Mouse (Mus musculus) stomach, embryonic 16.5 days (tissue): ENCODE results near the gene Gm27029. TPM values are rescaled to one million over a fixed set of nuclear protein-coding genes. Genes with fewer than 3 reads are reported as not detected.

Experiments used
- ATAC-seq: fragments of 200-750 bp; cut with Nextera tagmentation; 2 replicates; pipeline ENCODE4 v1.8.0; 2017; ENCODE audit warnings: moderate number of reproducible peaks, moderate TSS enrichment; ENCODE audit not compliant: insufficient read depth, low FRiP score
- H3K27ac ChIP-seq: fragments of 300-500 bp; sonication (generic); 2 replicates; pipeline ENCODE4 v1.5.1; 2014; ENCODE audit warnings: low read length
- H3K27me3 ChIP-seq: fragments of 300-500 bp; sonication (generic); 2 replicates; pipeline ENCODE4 v1.6.1; 2014; ENCODE audit warnings: low read length, control low read depth, mixed read lengths; ENCODE audit not compliant: control insufficient read depth, insufficient read depth
- H3K36me3 ChIP-seq: fragments of 300-500 bp; sonication (generic); 2 replicates; pipeline ENCODE4 v1.6.1; 2014; ENCODE audit warnings: low read length; ENCODE audit not compliant: control insufficient read depth, insufficient read depth
- H3K4me1 ChIP-seq: fragments of 300-500 bp; sonication (generic); 2 replicates; pipeline ENCODE4 v1.6.1; 2014; ENCODE audit warnings: low read length, control low read depth, mixed read lengths; ENCODE audit not compliant: control insufficient read depth, insufficient read depth
- H3K4me2 ChIP-seq: fragments of 300-500 bp; sonication (generic); 2 replicates; pipeline ENCODE4 v1.6.1; 2014; ENCODE audit warnings: low read depth, low read length, mixed read lengths
- H3K4me3 ChIP-seq: fragments of 300-500 bp; sonication (generic); replicated peaks from 2 replicates; pipeline ENCODE4 v1.5.1; 2014; ENCODE audit warnings: mild to moderate bottlenecking, low read length
- H3K9ac ChIP-seq: fragments of 300-500 bp; sonication (generic); 2 replicates; pipeline ENCODE4 v1.6.1; 2014; ENCODE audit warnings: low read length
- H3K9me3 ChIP-seq: fragments of 300-500 bp; sonication (generic); replicated peaks from 2 replicates; pipeline ENCODE4 v1.6.1; 2016; ENCODE audit warnings: low read length, control low read depth; ENCODE audit not compliant: control insufficient read depth
- WGBS: fragments of 180-500 bp; shearing (Covaris S2); extraction: QIAGEN DNeasy Blood & Tissue Kit; methylation state at CpG from one replicate; pipeline ENCODE4 v1.1.7; 2014; 5-methylcytosine and 5-hydroxymethylcytosine counted together
- polyA plus RNA-seq: library from polyadenylated mRNA; unstranded; fragments of >200 nt; fragmentation: Nextera tagmentation; extraction: Ambion mirVana; gene quantifications from 2 replicates; pipeline ENCODE4 v1.2.1, GENCODE M21; 2015

Gm27029 gene
- polyA plus RNA-seq, 1 experiment from 2014 or later, result 10.8 TPM

DNA sequence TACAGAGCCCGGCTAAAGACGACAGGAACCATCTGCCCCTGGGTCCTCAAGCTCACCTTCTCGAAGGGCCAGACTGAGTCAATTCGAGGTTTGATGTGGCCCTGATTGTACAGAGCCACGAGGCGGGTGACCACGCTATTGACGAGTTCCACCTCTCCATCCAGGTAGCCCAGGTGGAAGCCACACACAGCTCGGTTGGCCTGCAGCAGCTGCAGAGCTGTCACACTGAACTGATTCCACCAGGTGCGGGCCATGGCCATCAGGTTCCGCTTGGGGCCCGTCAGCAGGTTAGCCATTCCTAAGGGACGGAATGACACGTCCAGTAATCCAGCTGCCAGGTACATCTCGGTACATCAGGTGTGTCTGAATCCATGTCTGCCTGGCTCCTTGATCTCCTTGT is 35.7 kb upstream of the Gm27029 start:
- ATAC-seq, result no peak
- no peaks in the 10 kb centered on the region for H3K9me3 ChIP-seq
- H3K4me2 ChIP-seq, result no peak overlapping the region
- H3K27me3 ChIP-seq, result no peaks in the 10 kb centered on the region
- H3K27ac ChIP-seq, result no peak overlapping the region
- 80% methylated on average over 15 of the region's 15 CpGs for WGBS
- no peak overlapping the region for H3K9ac ChIP-seq
- no peak overlapping the region for H3K4me3 ChIP-seq
- H3K36me3 ChIP-seq, result 0 out of 2 replicates have a peak, but pooled peaks cover 7% of the 10 kb centered on the region
- H3K4me1 ChIP-seq, result peaks cover 31% of the 10 kb centered on the region

DNA sequence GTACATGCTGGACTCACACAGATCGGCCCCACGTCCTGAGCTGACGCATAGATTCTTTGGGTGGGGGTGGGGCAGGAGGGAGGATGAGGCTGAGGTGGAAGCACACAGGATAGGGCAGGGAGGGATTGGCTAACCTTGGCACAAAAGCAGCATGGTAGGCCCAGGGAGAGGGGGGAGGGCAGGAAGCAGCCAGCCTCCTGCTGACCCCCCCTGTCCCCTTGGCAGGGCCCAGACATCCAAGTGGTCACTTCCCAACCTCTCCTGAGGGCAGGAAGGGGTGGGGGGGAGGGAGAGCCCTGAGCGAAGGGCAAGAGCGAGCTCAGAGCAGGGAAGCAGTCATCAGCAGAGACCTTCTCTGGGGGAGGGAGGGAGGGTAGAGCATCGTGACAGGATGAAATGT is 35.1 kb upstream of the Gm27029 start:
- no peaks in the 10 kb centered on the region for H3K27me3 ChIP-seq
- H3K4me2 ChIP-seq, result no peak overlapping the region
- 0 out of 2 replicates have a peak, but pooled peaks cover 7% of the 10 kb centered on the region for H3K36me3 ChIP-seq
- H3K4me3 ChIP-seq, result no peak overlapping the region
- WGBS, result 53% methylated on average over 6 of the region's 6 CpGs
- no peak overlapping the region for H3K9ac ChIP-seq
- H3K9me3 ChIP-seq, result no peaks in the 10 kb centered on the region
- H3K4me1 ChIP-seq, result peaks cover 35% of the 10 kb centered on the region
- 0 out of 2 replicates have a peak, but pooled peaks have one; percentile 6 for ATAC-seq
- no peak overlapping the region; the same call in 1 of the 2 replicates for H3K27ac ChIP-seq

DNA sequence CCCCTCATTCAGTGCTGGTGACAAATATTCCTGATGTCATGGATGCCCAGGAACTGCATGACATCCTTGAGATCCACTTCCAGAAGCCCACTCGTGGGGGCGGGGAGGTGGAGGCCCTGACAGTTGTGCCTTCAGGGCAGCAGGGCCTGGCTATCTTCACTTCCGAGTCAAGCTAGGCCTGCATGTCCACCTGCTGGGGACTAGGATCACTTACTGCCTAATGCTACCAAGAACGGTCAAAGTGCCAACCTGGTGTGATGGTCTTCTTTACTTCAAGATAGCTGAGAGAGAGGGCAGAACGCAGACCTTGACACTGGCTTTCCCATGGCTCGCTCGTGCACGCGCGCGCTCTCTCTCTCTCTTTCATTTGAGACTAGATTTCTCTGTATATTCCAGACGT is 33.6 kb upstream of the Gm27029 start:
- WGBS, result 81% methylated on average over 12 of the region's 12 CpGs
- no peak overlapping the region for H3K9ac ChIP-seq
- H3K4me2 ChIP-seq, result no peak overlapping the region
- H3K4me3 ChIP-seq, result no peak overlapping the region
- no peak overlapping the region for H3K27ac ChIP-seq
- H3K9me3 ChIP-seq, result no peaks in the 10 kb centered on the region
- 0 out of 2 replicates have a peak, but pooled peaks cover 7% of the 10 kb centered on the region for H3K36me3 ChIP-seq
- H3K27me3 ChIP-seq, result no peaks in the 10 kb centered on the region
- H3K4me1 ChIP-seq, result peaks cover 26% of the 10 kb centered on the region
- no peak for ATAC-seq

DNA sequence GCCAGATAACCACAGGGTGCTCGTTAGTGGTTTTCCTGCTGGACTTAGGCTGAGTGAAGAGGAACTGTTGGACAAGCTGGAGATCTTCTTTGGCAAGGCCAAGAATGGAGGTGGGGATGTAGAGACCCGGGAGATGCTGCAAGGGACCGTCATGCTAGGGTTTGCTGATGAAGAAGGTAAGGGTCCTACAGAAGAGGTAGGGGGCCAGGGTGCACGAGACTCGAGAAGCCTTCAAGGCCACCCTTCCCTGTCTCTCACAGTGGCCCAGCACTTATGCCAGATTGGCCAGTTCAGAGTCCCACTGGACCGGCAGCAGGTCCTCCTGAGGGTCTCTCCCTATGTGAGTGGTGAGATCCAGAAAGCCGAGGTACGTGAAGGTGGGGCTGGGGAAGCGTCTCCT is 33.0 kb upstream of the Gm27029 start:
- no peak overlapping the region for H3K27ac ChIP-seq
- WGBS, result 85% methylated on average over 9 of the region's 9 CpGs
- H3K9me3 ChIP-seq, result no peaks in the 10 kb centered on the region
- H3K9ac ChIP-seq, result no peak overlapping the region
- H3K4me2 ChIP-seq, result no peak overlapping the region
- no peaks in the 10 kb centered on the region for H3K27me3 ChIP-seq
- H3K4me1 ChIP-seq, result peaks cover 20% of the 10 kb centered on the region
- no peak overlapping the region for H3K4me3 ChIP-seq
- no peak for ATAC-seq
- 0 out of 2 replicates have a peak, but pooled peaks cover 7% of the 10 kb centered on the region for H3K36me3 ChIP-seq

DNA sequence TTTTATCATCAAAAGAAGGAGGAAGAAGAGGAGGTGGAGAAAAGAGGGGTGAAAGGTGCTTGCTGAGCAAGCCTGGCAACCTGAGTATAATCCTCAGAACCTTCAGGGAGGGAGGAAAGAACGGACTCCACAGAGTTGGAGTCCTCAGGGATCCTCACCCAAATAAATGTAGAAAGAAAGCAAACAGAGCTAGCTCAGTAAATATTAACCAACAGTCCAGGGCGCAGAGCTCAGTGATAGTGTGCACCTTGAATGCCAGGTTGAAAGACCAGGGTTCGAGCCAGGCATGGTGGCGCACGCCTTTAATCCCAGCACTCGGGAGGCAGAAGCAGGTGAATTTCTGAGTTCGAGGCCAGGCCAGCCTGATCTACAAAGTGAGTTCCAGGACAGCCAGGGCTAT is 31.0 kb upstream of the Gm27029 start:
- Histone ChIP-seq H3K27ac (no peak overlapping the region), H3K36me3 (no peaks in the 10 kb centered on the region), H3K9ac (no peak overlapping the region), H3K27me3 (no peaks in the 10 kb centered on the region), H3K4me2 (no peak overlapping the region), H3K9me3 (no peaks in the 10 kb centered on the region), H3K4me1 (peaks cover 20% of the 10 kb centered on the region), H3K4me3 (no peak overlapping the region)
- WGBS, result 82% methylated on average over 7 of the region's 7 CpGs
- no peak for ATAC-seq

DNA sequence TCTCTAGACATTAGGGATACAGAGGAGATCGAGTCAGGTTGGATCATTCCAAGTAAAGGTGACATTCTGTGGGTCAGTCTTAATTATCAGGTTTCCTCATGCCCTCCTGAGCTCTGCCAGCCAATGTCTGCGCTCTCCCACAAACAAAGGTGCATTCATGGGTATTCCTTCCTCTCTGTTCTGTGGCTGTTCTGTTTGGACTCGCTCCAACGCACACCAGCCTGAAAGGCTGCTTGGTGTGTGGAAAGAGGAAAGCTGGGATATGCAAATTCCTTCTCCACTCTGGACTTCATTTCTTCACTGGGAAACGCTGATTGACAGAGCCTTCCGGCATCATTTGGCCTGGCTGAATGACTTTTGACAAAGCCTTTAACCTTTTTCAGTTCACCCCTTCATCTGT is 30.1 kb upstream of the Gm27029 start:
- WGBS, result 65% methylated on average over 6 of the region's 6 CpGs
- ATAC-seq, result no peak

DNA sequence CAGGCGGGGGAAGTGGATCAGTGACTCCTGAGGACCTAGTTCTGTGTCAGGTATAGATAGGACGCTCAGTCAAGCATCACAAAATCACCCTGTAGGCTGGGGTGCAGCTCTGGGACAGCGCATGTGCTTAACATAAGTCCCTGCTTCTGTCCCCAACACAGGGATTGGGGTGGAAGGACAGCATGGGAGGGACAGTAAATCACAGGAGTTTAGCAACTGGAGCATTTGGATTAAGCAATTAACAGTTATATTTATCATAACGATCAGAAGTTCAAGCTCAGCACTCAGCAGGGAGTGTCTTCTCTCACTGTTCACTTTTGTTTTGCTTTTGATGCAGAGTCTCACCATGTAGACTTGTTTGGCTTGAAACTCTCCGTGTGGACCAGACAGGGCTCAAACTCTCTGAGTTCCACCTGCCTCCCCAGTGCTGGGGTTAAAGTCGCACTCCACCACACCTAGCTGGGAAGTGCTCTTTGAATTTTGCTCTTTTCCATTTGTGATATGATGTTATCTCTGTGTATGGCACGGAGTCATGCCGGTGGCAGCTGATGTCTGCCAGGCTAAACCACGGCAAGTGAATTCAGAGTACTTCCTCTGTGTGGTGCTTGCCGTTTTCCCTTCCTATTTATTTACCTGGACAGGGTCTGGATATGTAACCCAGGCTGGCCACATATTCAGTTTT is 27.6 kb upstream of the Gm27029 start:
- Histone ChIP-seq H3K4me2 (no peak overlapping the region), H3K27ac (no peak overlapping the region), H3K9ac (no peak overlapping the region), H3K36me3 (no peaks in the 10 kb centered on the region), H3K4me1 (peaks cover 14% of the 10 kb centered on the region; the same call in 1 of the 2 replicates), H3K9me3 (no peaks in the 10 kb centered on the region), H3K4me3 (no peak overlapping the region), H3K27me3 (no peaks in the 10 kb centered on the region)
- ATAC-seq, result no peak
- WGBS, result 61% methylated on average over 10 of the region's 10 CpGs

More for the DNA sequence above, 30.1 kb upstream of the Gm27029 start:
- Histone ChIP-seq H3K4me1 (peaks cover 18% of the 10 kb centered on the region), H3K36me3 (no peaks in the 10 kb centered on the region), H3K27ac (peak overlapping the region; percentile 6; the same call in 1 of the 2 replicates), H3K27me3 (no peaks in the 10 kb centered on the region), H3K9ac (0 out of 2 replicates have a peak overlapping the region, but pooled peaks have one; percentile 25), H3K4me2 (no peak overlapping the region), H3K9me3 (no peaks in the 10 kb centered on the region), H3K4me3 (no peak overlapping the region)

DNA sequence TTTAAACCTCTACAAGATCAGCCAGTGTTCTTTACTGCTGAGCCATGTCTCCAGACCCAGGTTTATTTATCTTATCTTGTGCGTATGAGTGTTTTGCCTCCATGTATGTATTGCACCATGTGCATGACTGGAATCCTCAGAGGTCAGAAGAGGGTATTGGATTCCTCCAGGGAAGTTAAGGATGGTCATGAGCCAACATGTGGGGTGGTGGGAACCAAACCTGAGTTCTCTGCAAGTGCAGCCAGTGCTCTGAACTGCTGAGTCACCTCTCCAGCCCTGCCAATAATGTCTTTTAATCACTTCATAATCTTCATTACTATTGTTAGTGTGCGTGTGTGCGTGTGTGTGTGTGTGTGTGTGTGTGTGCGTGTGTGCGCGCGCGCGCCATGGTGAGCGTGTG is 26.9 kb upstream of the Gm27029 start:
- no peaks in the 10 kb centered on the region for H3K36me3 ChIP-seq
- no peak overlapping the region for H3K9ac ChIP-seq
- no peak overlapping the region for H3K4me3 ChIP-seq
- no peak overlapping the region for H3K27ac ChIP-seq
- H3K4me1 ChIP-seq, result peaks cover 14% of the 10 kb centered on the region; the same call in 1 of the 2 replicates
- no peak overlapping the region for H3K4me2 ChIP-seq
- no peaks in the 10 kb centered on the region for H3K27me3 ChIP-seq
- ATAC-seq, result no peak
- 85% methylated on average over 10 of the region's 10 CpGs for WGBS
- no peaks in the 10 kb centered on the region for H3K9me3 ChIP-seq

DNA sequence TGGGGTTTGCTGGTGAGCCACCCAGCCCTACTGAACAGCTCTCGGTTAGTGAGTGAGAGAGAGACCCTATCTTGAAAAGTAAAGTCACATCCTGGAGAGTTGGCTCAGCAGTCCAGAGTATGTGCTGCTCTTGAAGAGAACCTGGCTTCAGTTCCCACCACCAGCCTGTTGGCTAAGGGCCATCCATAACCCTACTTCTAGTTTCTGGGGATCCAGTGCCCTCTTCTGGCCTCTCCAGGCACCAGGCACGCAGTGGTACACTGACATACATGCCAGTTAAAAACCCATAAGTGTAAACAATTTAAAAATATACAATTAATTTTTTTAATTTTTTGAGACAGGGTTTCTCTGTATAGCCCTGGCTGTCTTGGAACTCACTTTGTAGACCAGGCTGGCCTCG is 25.8 kb upstream of the Gm27029 start:
- Histone ChIP-seq H3K27ac (no peak overlapping the region), H3K9ac (no peak overlapping the region), H3K4me2 (no peak overlapping the region), H3K4me3 (no peak overlapping the region), H3K27me3 (no peaks in the 10 kb centered on the region), H3K36me3 (no peaks in the 10 kb centered on the region), H3K9me3 (no peaks in the 10 kb centered on the region), H3K4me1 (peaks cover 14% of the 10 kb centered on the region; the same call in 1 of the 2 replicates)
- no peak for ATAC-seq
- 85% methylated on average over 3 of the region's 3 CpGs for WGBS
